Mouse (Mus musculus): ENCODE data around the gene Gm36245.
"Not testable (repeated sequence)": the region's sequence is repeated elsewhere in the genome, so short reads cannot be mapped to it uniquely, and the experiment has no call there.

Gene Gm36245

DNA sequence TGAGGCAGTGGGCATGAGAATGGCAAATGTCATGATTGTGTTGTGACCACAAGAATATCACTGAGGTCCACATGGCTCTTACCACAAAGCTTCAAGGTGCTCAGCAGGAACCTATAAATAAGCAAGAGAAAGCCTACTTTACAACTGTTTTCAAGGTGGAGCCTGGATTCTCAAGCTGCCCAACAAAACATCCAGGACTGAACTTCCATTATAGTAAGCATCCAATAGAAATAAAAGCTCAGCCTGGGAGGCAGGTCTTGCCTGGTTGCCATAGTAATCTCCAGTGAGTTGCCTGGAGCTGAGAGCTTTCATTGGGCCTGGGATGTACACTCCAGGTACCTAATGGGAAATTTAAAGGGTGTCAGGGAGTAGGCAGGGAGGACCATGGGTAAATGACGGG lies at the start of gene Gm36245:
Gm36245 (plus strand) TSS at position 301 of the 400 bp plus-strand sequence.
- no peak for DNase-seq (ENCODE audit: low read depth)

DNA sequence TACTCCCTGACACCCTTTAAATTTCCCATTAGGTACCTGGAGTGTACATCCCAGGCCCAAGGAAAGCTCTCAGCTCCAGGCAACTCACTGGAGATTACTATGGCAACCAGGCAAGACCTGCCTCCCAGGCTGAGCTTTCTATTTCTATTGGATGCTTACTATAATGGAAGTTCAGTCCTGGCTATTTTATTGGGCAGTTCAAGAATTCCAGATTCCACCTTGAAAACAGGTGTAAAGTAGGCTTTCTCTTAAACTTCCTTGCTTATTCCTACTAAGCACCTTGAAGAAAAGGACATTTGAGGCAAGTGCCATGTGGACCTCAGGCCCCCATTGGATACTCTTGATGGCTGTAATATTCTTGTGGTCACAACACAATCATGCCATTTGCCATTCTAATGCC lies 37.3 kb upstream of the Gm36245 start, which contains the start of gene 1700025B11Rik:
1700025B11Rik (minus strand) TSS at position 101 of the 400 bp plus-strand sequence.
- no peak for DNase-seq (ENCODE audit: low read depth)

DNA sequence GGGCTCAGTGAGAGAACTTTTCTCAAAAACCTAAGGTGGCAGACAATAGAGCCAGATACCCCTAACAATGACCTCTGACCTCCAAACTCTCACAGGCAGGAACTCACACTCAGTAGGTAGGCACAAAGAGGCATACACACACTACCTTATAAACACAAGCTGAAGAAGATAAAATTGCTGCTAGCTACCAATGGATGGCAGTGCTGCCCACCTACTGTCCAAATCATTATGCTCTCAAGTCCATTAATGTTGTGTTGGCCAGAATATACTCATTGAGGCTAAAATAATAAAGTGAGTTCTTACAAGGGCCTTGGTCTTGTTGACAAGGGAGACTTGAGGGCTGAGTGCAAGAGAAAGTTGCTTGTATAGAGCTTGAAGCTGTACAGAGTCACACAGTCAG lies 35.8 kb upstream of the Gm36245 start:
- DNase-seq (ENCODE audit: low read depth): no peak

DNA sequence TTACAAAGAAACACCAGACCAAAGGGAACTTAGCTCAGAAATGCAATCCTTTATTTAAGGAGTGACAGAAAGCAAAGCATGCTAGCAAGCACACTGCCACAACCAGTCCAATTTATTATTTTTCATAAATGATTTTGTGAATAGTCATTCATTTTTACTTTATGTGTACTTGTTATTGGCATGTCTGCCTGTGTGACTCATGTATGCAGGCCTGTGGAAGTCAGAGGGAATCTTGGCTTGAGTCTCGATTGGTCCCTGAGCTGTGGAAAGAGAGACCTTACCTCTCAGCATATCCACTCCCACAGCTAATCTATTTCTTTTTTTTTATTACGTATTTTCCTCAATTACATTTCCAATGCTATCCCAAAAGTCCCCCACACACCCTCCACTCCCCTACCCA lies 20.3 kb upstream of the Gm36245 start:
- no peak for DNase-seq (ENCODE audit: low read depth)

DNA sequence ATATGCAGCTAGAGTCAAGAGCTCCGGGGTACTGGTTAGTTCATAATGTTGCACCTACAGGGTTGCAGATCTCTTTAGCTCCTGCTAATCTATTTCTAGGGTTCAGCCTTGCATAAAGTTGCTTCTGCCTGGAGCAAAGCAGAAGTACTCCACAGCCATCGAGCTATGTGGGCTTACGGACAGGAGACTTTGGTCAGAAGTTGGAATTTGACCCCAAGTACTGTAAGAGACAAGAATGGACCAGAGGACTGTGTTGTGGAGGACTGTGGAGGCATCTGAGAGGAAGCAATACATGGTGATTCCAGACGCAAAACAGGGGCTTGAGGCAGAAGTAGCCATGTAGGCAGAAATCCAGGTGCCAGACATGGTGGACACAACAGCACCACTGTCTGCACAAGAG lies 19.7 kb upstream of the Gm36245 start:
- no peak for DNase-seq (ENCODE audit: low read depth)

DNA sequence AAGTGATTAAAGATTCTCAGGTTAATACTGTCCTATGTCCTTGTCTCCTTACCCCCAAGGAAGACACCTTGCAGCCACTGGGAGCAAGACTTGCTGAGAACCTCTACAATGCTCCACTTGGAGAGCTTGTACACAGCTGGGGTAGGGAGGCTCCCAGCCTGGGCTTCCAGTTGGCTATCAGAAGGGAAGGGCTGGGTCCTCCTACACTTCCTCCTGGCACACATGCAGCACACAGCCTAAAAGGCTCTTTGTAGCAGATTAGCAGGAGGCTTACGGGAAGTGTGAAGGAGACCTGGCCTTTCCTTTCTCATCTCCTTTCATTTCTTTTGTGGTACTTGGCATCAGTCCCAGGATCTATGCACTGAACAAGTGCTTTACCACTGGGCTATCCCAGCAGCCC lies 17.4 kb upstream of the Gm36245 start:
- no peak for DNase-seq (ENCODE audit: low read depth)

DNA sequence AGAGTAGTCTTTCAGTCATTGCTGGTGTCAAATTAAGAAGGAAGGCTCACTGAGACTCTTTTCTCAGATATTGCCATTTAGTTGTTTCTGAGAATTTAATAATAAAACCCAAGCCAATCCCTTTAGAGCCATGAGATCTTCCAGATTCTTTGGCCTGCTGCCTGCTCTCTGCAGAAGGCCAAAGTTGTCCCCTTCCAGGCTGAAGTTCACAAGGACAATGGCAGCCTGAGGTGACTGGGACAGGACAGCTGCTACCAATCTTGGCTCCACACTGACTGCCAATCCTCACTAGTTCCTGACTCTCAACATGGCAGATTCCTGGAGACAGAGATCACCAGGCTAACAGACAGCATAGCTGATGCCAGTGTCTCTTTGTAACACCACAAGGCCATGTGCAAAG lies 12.0 kb upstream of the Gm36245 start:
- DNase-seq (ENCODE audit: low read depth): no peak

DNA sequence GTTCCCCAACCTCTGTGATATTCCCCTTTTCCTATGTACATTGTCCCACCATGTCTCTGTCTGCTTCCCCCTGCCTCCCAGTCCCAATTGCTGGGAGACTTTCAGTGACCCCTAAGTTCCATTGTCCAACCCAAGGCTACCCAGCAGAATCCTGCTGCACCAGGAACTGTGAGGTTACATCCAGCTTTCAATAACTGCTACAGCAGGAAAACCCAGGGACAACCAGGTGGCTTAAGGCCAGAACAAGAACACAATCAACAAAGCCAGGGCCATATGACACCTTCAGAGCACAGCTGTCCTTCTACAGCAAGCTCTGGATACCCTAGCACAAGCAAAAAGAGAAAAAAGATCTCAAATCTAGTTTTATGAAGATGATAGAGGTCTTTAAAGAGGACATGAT lies 10.1 kb upstream of the Gm36245 start:
- no peak for DNase-seq (ENCODE audit: low read depth)

GRCm38 (mm10) chr15:77590881-77591280 lies 8.2 kb upstream of the Gm36245 start:
- DNase-seq (ENCODE audit: low read depth): no peak

DNA sequence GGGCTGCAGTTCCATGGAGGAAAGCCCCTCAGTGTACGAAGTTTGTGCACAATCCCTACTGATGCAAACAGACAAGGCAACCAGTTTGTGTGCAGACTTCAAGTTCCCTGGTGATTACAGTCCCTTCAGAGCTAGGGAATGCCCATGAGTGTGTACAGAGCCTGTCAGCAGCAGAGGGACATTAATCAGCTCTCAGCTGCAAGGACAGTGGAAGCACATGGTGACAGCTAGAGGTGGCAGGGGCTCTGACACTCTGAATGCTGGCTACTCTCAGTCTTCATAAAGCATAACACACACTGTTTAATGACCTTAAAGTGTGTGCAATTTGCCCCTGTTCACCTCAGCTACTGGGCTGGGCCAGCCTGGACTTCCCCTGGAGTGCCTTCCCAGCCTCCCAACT lies 5.5 kb upstream of the Gm36245 start:
- no peak for DNase-seq (ENCODE audit: low read depth)

DNA sequence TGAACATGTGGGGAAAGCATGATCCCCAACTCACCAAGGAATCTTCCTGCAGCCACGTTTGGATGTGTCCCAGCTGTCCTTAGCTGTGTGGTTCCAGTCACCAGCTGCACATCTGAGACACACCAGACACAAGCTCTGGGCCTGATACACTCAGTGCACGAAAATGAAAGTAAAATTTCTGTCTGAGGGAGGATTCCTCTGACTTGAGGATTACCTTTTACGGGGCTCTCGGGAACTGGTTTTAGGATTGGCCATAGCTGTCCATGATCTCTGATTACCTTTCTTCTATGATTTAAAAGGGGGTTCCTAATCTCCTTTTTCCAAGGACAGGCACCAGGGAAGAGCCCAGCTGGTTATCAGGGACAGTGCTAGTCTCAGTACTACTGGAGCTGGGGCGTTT lies 3.1 kb upstream of the Gm36245 start, which contains the start of gene Apol10b:
Apol10b (minus strand) TSS at position 165 of the 400 bp plus-strand sequence.
- peak; percentile 29 for DNase-seq (ENCODE audit: low read depth)

GRCm38 (mm10) chr15:77598429-77598828 lies 629 bp upstream of the Gm36245 start:
- no peak for DNase-seq (ENCODE audit: low read depth)

GRCm38 (mm10) chr15:77606069-77606468 lies 7.0 kb downstream of the Gm36245 start:
- DNase-seq (ENCODE audit: low read depth): no peak

GRCm38 (mm10) chr15:77624710-77625109 lies 25.7 kb downstream of the Gm36245 start:
- DNase-seq (ENCODE audit: low read depth): peak; percentile 56

GRCm38 (mm10) chr15:77626471-77626870 lies 27.4 kb downstream of the Gm36245 start:
- DNase-seq (ENCODE audit: low read depth): not testable (repeated sequence)

DNA sequence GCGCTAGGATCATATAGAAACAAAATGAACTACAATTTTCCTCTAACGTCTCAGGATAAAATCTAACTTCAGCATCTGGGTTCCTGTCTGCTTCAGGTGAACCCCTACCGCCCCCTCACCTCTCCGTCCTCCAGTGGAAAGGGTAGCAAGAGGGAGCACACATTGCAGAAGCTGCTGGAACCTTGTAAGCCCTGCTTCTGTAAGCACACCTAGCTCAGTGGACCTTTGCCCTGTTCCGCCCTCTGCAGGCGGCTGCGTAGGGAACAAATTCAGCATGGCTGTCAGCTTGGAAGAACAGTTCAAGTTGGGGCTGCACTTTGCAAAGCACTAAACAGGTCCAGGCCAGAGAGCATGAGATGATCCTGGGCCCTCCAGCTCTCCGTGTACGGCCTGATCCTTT lies 29.6 kb downstream of the Gm36245 start:
- DNase-seq (ENCODE audit: low read depth): not testable (repeated sequence)

DNA sequence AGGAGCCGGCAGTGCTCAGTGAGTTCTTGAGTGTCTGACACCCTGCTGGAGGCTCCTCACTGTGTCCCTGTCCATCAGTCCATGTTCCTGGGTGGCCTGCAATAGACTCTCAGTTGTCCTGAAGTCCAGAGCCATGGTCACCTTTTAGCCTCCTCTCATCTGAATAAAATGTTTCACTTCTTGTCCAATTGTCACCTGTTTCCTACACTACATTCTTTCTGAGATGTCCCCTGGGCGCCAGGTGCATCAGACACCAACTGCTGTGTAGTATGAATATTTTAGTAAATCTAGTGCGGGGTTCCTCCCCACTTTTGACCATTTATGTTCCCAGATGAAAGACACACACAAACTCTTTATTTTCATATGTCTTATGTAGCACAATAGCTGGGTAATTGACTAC lies 30.8 kb downstream of the Gm36245 start:
- DNase-seq (ENCODE audit: low read depth): not testable (repeated sequence)

- DNase-seq (ENCODE audit: low read depth): not testable (repeated sequence)
These were observed 44.1 kb downstream of the Gm36245 start, which contains the start of gene Apol11b for GRCm38 (mm10) chr15:77643176-77643575. Apol11b (minus strand) TSS chr15:77643286.

DNA sequence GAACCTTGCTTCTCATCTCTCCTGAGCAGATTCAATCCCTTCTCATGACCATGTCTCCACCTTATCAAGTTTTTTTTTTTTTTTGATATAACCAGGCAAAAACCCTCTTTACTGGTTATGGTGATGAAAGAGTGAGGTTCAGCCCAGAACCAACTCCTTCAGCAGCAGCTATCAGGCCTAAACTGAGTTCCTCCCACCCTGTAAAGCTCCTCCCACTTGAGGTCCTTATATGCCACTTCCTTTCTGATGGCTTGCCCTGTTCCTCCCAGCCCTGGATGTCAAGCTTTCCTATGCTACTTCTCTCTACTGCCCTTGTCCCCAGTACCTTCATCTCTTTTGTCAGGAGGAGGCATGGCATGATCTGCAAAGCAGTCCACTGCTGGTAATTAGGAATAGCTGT lies 52.1 kb downstream of the Gm36245 start:
- DNase-seq (ENCODE audit: low read depth): not testable (repeated sequence)
